Mouse (Mus musculus) ES-E14 (cell line): Measurements from ENCODE around the gene Agap2. TPM values are rescaled to one million over a fixed set of nuclear protein-coding genes. Genes with fewer than 3 reads are reported as not detected.
A peak's percentile ranks its signal among the peaks of the same experiment; 100 is the strongest.

ENCODE experiments used
- DNase-seq: peaks from one replicate; pipeline ENCODE4 v3.0.0-alpha.2; 2013; ENCODE audit warnings: low read depth, low spot score
- H3K27ac ChIP-seq: 2 replicates; pipeline ENCODE4 v1.5.1; 2012; ENCODE audit warnings: low read depth, mild to moderate bottlenecking, low read length, moderate library complexity, mixed read lengths; ENCODE audit not compliant: poor library complexity, insufficient read depth, severe bottlenecking
- H3K36me3 ChIP-seq: 2 replicates; pipeline ENCODE4 v1.6.1; 2012; ENCODE audit warnings: mild to moderate bottlenecking, low read length, moderate library complexity, mixed read lengths; ENCODE audit not compliant: control insufficient read depth, poor library complexity, insufficient read depth, severe bottlenecking
- H3K4me1 ChIP-seq, 2 experiments: fragments of 150-350 bp in 1 of 2; sonication (generic) in 1 of 2; 2 replicates each; pipeline ENCODE4 v1.6.1; 2012; ENCODE audit warnings: low read length in 2 of 2, mild to moderate bottlenecking in 1 of 2, mixed read lengths in 1 of 2; ENCODE audit not compliant: control insufficient read depth in 2 of 2, insufficient read depth in 2 of 2, poor library complexity in 1 of 2
- H3K4me3 ChIP-seq, 2 experiments: fragments of 150-350 bp in 1 of 2; sonication (generic) in 1 of 2; 2 replicates each; pipeline ENCODE4 v1.5.1; 2012; ENCODE audit warnings: low read length in 2 of 2, low read depth in 1 of 2, mild to moderate bottlenecking in 1 of 2, mixed read lengths in 1 of 2; ENCODE audit not compliant: insufficient read depth in 1 of 2, poor library complexity in 1 of 2, severe bottlenecking in 1 of 2
- H3K9ac ChIP-seq: 2 replicates; pipeline ENCODE4 v1.6.1; 2012; ENCODE audit warnings: low read depth, mild to moderate bottlenecking, low read length, mixed read lengths; ENCODE audit not compliant: poor library complexity, insufficient read depth, severe bottlenecking
- H3K9me3 ChIP-seq: fragments of 150-350 bp; sonication (generic); 2 replicates; pipeline ENCODE4 v1.6.1; 2012; ENCODE audit warnings: low read depth, mild to moderate bottlenecking, low read length; ENCODE audit not compliant: control insufficient read depth, insufficient read depth
- CHD2 ChIP-seq: IDR thresholded peaks from 2 replicates; pipeline ENCODE4 v1.6.1; 2014; ENCODE audit warnings: mild to moderate bottlenecking, low read depth, low read length, inconsistent platforms
- HCFC1 ChIP-seq: IDR thresholded peaks from 2 replicates; pipeline ENCODE4 v1.6.1; 2012; ENCODE audit warnings: low read length, inconsistent platforms, borderline replicate concordance; ENCODE audit not compliant: insufficient read depth
- MAFK ChIP-seq: IDR thresholded peaks from 2 replicates; pipeline ENCODE4 v1.6.1; 2014; ENCODE audit warnings: mild to moderate bottlenecking, low read depth, low read length, inconsistent platforms; ENCODE audit not compliant: insufficient read depth
- ZC3H11A ChIP-seq: IDR thresholded peaks from 2 replicates; pipeline ENCODE4 v1.6.1; 2012; ENCODE audit warnings: low read depth, mild to moderate bottlenecking, inconsistent platforms, low read length, borderline replicate concordance
- ZNF384 ChIP-seq: IDR thresholded peaks from 2 replicates; pipeline ENCODE4 v1.6.1; 2012; ENCODE audit warnings: low read depth, low read length, inconsistent platforms
- in situ Hi-C, 2 experiments: fragments of 600-800 bp; cut with MboI; formaldehyde crosslinking; loops; one replicate each; pipeline ENCODE4 v1.15.1; 2025; ENCODE audit warnings: low sequenced_read_pairs in 2 of 2, inconsistent platforms in 1 of 2; ENCODE audit not compliant: unreplicated experiment in 2 of 2
- total RNA-seq: library from RNA; depleted of rRNA; stranded (reverse); fragments of 300-350 nt; gene quantifications from 2 replicates; pipeline ENCODE4 v1.2.3, GENCODE M21; 2012

Gene Agap2
- total RNA-seq, 1 experiment: 1.4 TPM

- H3K4me3 ChIP-seq: peak overlapping the region; percentile 56 to 60
- in situ Hi-C loops: no loop called here
- peaks cover 0 to 7% of the 10 kb centered on the region in 2 experiments; a peak in 1 of 4 replicates for H3K4me1 ChIP-seq
- no peak overlapping the region for H3K27ac ChIP-seq
- peak overlapping the region; percentile 29; the same call in 1 of the 2 replicates for H3K9ac ChIP-seq
- no peak for DNase-seq
- peaks cover 10% of the 10 kb centered on the region for H3K36me3 ChIP-seq
- TF ChIP-seq MAFK: no peak
- no peak for TF ChIP-seq ZC3H11A
- no peak for TF ChIP-seq CHD2
- no peak for TF ChIP-seq ZNF384
- no peak for TF ChIP-seq HCFC1
- no peaks in the 10 kb centered on the region for H3K9me3 ChIP-seq
Observed at GRCm38 (mm10) chr10:127049395-127050118, 25.5 kb upstream of the Agap2 start.

GRCm38 (mm10) chr10:127050119-127050474, 25.0 kb upstream of the Agap2 start:
- no peak for DNase-seq
- no peak overlapping the region for H3K9ac ChIP-seq
- in situ Hi-C loops: no loop called here
- no peak overlapping the region; a peak in 1 of 4 replicates for H3K4me3 ChIP-seq
- TF ChIP-seq HCFC1 (no peak), ZC3H11A (no peak), MAFK (no peak), CHD2 (no peak), ZNF384 (no peak)
- no peak overlapping the region for H3K27ac ChIP-seq
- H3K9me3 ChIP-seq: no peaks in the 10 kb centered on the region
- peaks cover 4% of the 10 kb centered on the region for H3K36me3 ChIP-seq
- H3K4me1 ChIP-seq: peaks cover 0 to 7% of the 10 kb centered on the region in 2 experiments; a peak in 1 of 4 replicates

GRCm38 (mm10) chr10:127054646-127055045, 20.4 kb upstream of the Agap2 start:
- DNase-seq: no peak
- Histone ChIP-seq H3K9ac (no peak overlapping the region), H3K4me3 (no peak overlapping the region), H3K9me3 (no peaks in the 10 kb centered on the region), H3K36me3 (peaks cover 12% of the 10 kb centered on the region; the same call in 1 of the 2 replicates), H3K27ac (no peak overlapping the region), H3K4me1 (peaks cover 0 to 18% of the 10 kb centered on the region in 2 experiments; a peak in 1 of 4 replicates)
- TF ChIP-seq HCFC1 (no peak), CHD2 (no peak), ZNF384 (no peak), MAFK (no peak), ZC3H11A (no peak)
- in situ Hi-C loops: no loop called here

- TF ChIP-seq MAFK (no peak), ZNF384 (no peak), HCFC1 (no peak), CHD2 (no peak), ZC3H11A (no peak)
- Histone ChIP-seq H3K9me3 (no peaks in the 10 kb centered on the region), H3K9ac (no peak overlapping the region), H3K36me3 (peaks cover 12% of the 10 kb centered on the region; the same call in 1 of the 2 replicates), H3K4me1 (peaks cover 0 to 18% of the 10 kb centered on the region in 2 experiments; a peak in 1 of 4 replicates), H3K4me3 (no peak overlapping the region), H3K27ac (no peak overlapping the region)
- no peak for DNase-seq
- in situ Hi-C loops: no loop called here
Observed at GRCm38 (mm10) chr10:127055406-127055805, 19.7 kb upstream of the Agap2 start.
